Mouse (Mus musculus) embryonic facial prominence, embryonic 14.5 days (tissue): ENCODE measurements at regions not wholly inside any gene's neighbourhood (a gene's known extent, or its start where the extent isn't known, plus 50 kb on each side); places are given as distances from the start of the nearest gene placed in this dataset.

Experiments used
- ATAC-seq: fragments of 200-750 bp; cut with Nextera tagmentation; 2 replicates; pipeline ENCODE4 v1.8.0; 2017; ENCODE audit warnings: low read depth, moderate number of reproducible peaks, moderate TSS enrichment
- DNase-seq: peaks from one replicate; pipeline ENCODE4 v3.0.0-alpha.2; 2015; ENCODE audit warnings: low spot score
- H3K27ac ChIP-seq: fragments of 300-500 bp; sonication (generic); replicated peaks from 2 replicates; pipeline ENCODE4 v1.5.1; 2014; ENCODE audit warnings: low read depth, mild to moderate bottlenecking, low read length, moderate library complexity
- H3K27me3 ChIP-seq: fragments of 300-500 bp; sonication (generic); replicated peaks from 2 replicates; pipeline ENCODE4 v1.6.1; 2014; ENCODE audit warnings: low read length; ENCODE audit not compliant: control insufficient read depth, insufficient read depth
- H3K36me3 ChIP-seq: fragments of 300-500 bp; sonication (generic); 2 replicates; pipeline ENCODE4 v1.6.1; 2014; ENCODE audit warnings: low read length, mixed read lengths; ENCODE audit not compliant: control insufficient read depth, insufficient read depth
- H3K4me1 ChIP-seq: fragments of 300-500 bp; sonication (generic); 2 replicates; pipeline ENCODE4 v1.6.1; 2014; ENCODE audit warnings: antibody characterized with exemption, low read length; ENCODE audit not compliant: control insufficient read depth, insufficient read depth
- H3K4me2 ChIP-seq: fragments of 300-500 bp; sonication (generic); 2 replicates; pipeline ENCODE4 v1.6.1; 2014; ENCODE audit warnings: low read depth, mild to moderate bottlenecking, low read length, moderate library complexity, mixed read lengths
- H3K4me3 ChIP-seq: fragments of 300-500 bp; sonication (generic); 2 replicates; pipeline ENCODE4 v1.5.1; 2014; ENCODE audit warnings: low read depth, mild to moderate bottlenecking, low read length
- H3K9ac ChIP-seq: fragments of 300-500 bp; sonication (generic); 2 replicates; pipeline ENCODE4 v1.6.1; 2014; ENCODE audit warnings: low read depth, mild to moderate bottlenecking, low read length, moderate library complexity, mixed read lengths
- H3K9me3 ChIP-seq: fragments of 300-500 bp; sonication (generic); 2 replicates; pipeline ENCODE4 v1.6.1; 2016; ENCODE audit warnings: low read length; ENCODE audit not compliant: control insufficient read depth
- WGBS: fragments of 180-500 bp; shearing (Covaris S2); extraction: QIAGEN DNeasy Blood & Tissue Kit; methylation state at CpG from one replicate; pipeline ENCODE4 v1.1.7; 2014; 5-methylcytosine and 5-hydroxymethylcytosine counted together

DNA sequence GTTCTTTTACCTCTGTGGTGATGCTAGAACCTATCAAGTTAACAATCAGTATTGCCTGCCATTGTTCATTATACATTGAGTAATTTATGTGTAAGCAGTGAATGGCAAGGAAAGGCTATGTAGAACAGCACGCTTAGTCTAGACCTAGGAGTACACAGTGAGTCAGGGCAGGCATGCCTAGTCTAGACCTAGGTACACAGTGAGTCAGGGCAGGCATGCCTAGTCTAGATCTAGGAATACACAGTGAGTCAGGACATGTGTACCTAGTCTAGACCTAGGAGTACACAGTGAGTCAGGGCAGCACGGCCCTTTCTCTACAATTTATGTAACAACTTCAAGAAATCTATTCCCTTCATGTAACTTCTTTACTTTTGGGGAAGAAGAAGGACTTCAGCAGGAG, 347.2 kb downstream of the Tmem232 start:
- DNase-seq: no peak
- WGBS: 84% methylated on average over 2 of the region's 2 CpGs
- H3K4me3 ChIP-seq: no peak overlapping the region
- H3K36me3 ChIP-seq: no peaks in the 10 kb centered on the region
- H3K27me3 ChIP-seq: no peaks in the 10 kb centered on the region
- H3K9me3 ChIP-seq: no peaks in the 10 kb centered on the region
- H3K27ac ChIP-seq: no peak overlapping the region
- ATAC-seq: no peak
- H3K9ac ChIP-seq: no peak overlapping the region
- H3K4me1 ChIP-seq: peaks cover 16% of the 10 kb centered on the region; the same call in 1 of the 2 replicates
- no peak overlapping the region for H3K4me2 ChIP-seq

GRCm38 (mm10) chr17:65192432-65193059, 348.0 kb downstream of the Tmem232 start:
- peaks cover 16% of the 10 kb centered on the region; the same call in 1 of the 2 replicates for H3K4me1 ChIP-seq
- DNase-seq (no peak), ATAC-seq (no peak)
- H3K4me2 ChIP-seq: no peak overlapping the region
- H3K27me3 ChIP-seq: no peaks in the 10 kb centered on the region
- H3K27ac ChIP-seq: no peak overlapping the region
- H3K9me3 ChIP-seq: no peaks in the 10 kb centered on the region
- H3K36me3 ChIP-seq: no peaks in the 10 kb centered on the region
- no peak overlapping the region for H3K4me3 ChIP-seq
- no peak overlapping the region for H3K9ac ChIP-seq
- WGBS: 87% methylated on average over 12 of the region's 12 CpGs

DNA sequence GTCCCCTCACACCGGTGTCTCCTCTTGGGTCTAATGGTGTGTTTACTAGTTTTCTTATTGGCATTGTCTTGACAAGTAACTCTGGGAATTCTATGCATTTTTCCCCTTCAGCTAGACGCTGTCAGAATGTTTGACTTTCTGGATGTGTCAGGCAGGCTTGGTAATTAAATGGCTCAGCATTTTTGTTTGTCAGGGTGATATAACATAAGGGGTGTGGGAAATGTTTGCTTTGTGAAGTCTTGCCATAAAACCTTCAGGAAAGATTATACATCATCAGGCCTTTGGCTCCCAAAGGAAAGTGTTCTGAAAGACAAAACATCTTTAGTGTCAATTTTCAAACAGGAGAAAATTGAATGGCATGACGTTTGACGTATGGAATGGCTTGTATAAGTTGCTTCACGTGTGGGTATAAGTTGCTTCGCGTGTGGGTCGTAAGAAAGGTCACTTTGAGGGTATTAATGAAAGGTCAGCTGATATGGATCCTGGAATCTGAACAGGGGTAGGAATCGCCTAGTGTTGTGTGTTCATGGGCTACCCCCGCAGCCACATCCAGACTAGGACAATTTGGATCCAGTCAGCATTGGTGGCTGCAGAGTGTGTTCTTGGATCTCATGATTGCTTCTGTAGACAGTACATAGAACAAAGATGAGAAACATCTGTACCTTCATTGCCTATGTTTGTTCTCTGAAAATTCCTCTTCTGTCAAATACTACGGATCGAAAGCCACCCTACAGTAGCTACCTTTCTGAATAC, 349.6 kb downstream of the Tmem232 start:
- Histone ChIP-seq H3K36me3 (no peaks in the 10 kb centered on the region), H3K4me1 (peaks cover 16% of the 10 kb centered on the region; the same call in 1 of the 2 replicates), H3K9me3 (no peaks in the 10 kb centered on the region), H3K27ac (no peak overlapping the region), H3K27me3 (no peaks in the 10 kb centered on the region), H3K9ac (no peak overlapping the region), H3K4me2 (no peak overlapping the region), H3K4me3 (no peak overlapping the region)
- ATAC-seq (no peak), DNase-seq (peak; percentile 50)
- 60% methylated on average over 12 of the region's 12 CpGs for WGBS

- Histone ChIP-seq H3K4me1 (no peaks in the 10 kb centered on the region), H3K27me3 (no peaks in the 10 kb centered on the region), H3K36me3 (no peaks in the 10 kb centered on the region), H3K9ac (no peak overlapping the region), H3K9me3 (no peaks in the 10 kb centered on the region), H3K4me3 (no peak overlapping the region), H3K4me2 (no peak overlapping the region), H3K27ac (no peak overlapping the region)
- DNase-seq (no peak), ATAC-seq (no peak)
- WGBS: 78% methylated on average over 4 of the region's 4 CpGs
These were observed 345.3 kb upstream of the 4930583I09Rik start for GRCm38 (mm10) chr17:65181164-65181563.

GRCm38 (mm10) chr17:65175770-65176169, 339.9 kb upstream of the 4930583I09Rik start:
- no peak for DNase-seq
- H3K9ac ChIP-seq: no peak overlapping the region
- WGBS: 61% methylated on average over 4 of the region's 4 CpGs
- H3K4me3 ChIP-seq: no peak overlapping the region
- no peak for ATAC-seq
- H3K4me2 ChIP-seq: no peak overlapping the region
- no peaks in the 10 kb centered on the region for H3K9me3 ChIP-seq
- no peaks in the 10 kb centered on the region for H3K27me3 ChIP-seq
- H3K36me3 ChIP-seq: no peaks in the 10 kb centered on the region
- H3K27ac ChIP-seq: no peak overlapping the region
- no peaks in the 10 kb centered on the region for H3K4me1 ChIP-seq

DNA sequence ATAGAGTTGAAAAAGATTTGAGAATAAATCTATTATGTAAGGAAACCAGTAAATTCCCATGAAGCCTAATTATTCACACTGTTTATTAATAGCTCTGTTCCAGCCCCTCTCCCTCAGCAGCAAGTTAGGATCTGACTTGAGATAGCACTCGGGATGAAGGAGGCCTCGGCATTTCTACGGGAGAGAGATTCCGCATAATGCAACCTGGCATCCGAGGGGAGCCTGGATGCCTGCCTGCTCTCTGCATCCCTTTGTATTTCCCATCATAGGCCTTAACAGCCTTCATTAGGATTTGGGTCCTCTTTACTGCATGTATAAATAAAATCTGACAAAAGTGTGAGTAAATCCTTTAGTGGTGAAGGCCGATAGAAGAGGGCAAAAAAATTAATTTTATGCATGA, 338.2 kb upstream of the 4930583I09Rik start:
- DNase-seq (no peak), ATAC-seq (no peak)
- no peak overlapping the region for H3K27ac ChIP-seq
- WGBS: 88% methylated on average over 6 of the region's 6 CpGs
- H3K27me3 ChIP-seq: no peaks in the 10 kb centered on the region
- H3K9me3 ChIP-seq: no peaks in the 10 kb centered on the region
- H3K9ac ChIP-seq: no peak overlapping the region
- no peaks in the 10 kb centered on the region for H3K36me3 ChIP-seq
- H3K4me1 ChIP-seq: no peaks in the 10 kb centered on the region
- H3K4me3 ChIP-seq: no peak overlapping the region
- no peak overlapping the region for H3K4me2 ChIP-seq

DNA sequence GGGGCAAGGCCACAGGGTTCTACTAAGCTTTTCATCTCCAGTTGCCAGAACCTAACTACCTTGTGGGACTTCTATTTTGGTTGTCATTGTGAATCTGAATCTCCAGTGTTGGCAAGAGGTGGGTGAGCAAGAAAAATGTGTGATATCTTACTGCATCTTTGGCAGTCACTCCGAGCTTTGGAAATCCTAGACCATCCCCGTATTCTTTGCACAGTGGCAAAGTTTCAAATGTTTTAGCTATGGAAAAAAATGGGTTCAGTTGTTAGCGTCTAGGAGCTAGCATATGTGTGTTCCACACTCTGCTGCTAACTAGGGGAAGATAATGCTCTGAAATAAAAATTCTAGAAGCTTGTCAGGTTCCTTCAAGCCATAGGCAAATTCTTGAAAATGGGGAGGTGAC, 337.4 kb upstream of the 4930583I09Rik start:
- Histone ChIP-seq H3K9me3 (no peaks in the 10 kb centered on the region), H3K27ac (no peak overlapping the region), H3K4me1 (no peaks in the 10 kb centered on the region), H3K36me3 (no peaks in the 10 kb centered on the region), H3K9ac (no peak overlapping the region), H3K4me3 (no peak overlapping the region), H3K27me3 (no peaks in the 10 kb centered on the region), H3K4me2 (no peak overlapping the region)
- 89% methylated on average over 3 of the region's 3 CpGs for WGBS
- ATAC-seq (no peak), DNase-seq (no peak)

- no peak overlapping the region for H3K4me2 ChIP-seq
- no peak overlapping the region for H3K4me3 ChIP-seq
- 65% methylated on average over 4 of the region's 4 CpGs for WGBS
- no peak overlapping the region for H3K9ac ChIP-seq
- no peaks in the 10 kb centered on the region for H3K36me3 ChIP-seq
- H3K9me3 ChIP-seq: no peaks in the 10 kb centered on the region
- DNase-seq: peak; percentile 45
- no peaks in the 10 kb centered on the region for H3K4me1 ChIP-seq
- H3K27me3 ChIP-seq: no peaks in the 10 kb centered on the region
- ATAC-seq: no peak
- no peak overlapping the region for H3K27ac ChIP-seq
These were observed 334.8 kb upstream of the 4930583I09Rik start for GRCm38 (mm10) chr17:65170691-65171090.
